Mouse (Mus musculus) cerebellum, adult 11-12 months (tissue): ENCODE measurements around the gene Rgr.

Source experiments
- DNase-seq: peaks from one replicate; pipeline ENCODE4 v3.0.0; 2022

Rgr gene

DNA sequence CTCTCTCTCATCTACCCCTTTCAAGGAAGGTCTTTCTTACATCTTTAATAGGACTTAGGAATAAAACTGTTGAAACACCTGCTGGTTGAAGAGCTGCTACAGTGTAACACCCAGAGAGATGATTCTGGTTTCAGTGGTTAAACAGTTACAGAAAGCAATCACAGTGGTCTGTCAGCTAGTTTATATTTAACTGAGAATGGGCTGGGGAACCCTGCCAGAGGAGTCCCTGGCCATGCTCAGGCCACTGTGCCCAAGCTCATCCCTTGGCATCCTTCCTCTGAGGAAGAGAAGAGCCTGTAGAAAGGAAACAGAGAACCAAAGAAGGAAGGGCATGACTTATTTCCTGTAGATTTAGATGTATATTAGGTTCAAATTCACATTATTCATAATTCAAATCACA is 59.0 kb downstream of the Rgr start:
- DNase-seq: no peak

DNA sequence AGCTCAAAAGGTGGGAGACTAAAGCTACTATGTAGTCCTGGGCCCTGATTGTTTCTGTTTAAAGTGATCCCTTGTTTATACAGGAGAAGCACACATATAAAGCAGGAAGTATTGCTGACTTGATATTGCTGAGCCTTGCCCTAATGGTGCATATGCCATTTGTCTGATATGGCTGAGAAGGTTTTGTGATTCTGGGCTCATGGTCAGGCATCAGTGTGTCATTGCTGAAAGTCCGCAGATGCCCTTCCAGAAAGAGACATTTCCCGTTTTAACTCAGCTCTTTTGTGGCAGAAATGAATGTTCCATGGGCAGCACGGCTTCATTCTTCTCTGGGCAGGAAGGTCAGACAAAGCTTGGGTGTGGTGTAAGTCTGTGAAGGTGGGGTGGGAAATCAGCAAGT is 63.1 kb downstream of the Rgr start:
- no peak for DNase-seq
